Mouse (Mus musculus): ENCODE results near the gene Fbln1.

GRCm38 (mm10) chr15:85180368-85180767 lies 25.4 kb upstream of the Fbln1 start:
- TF ChIP-seq POLR2A (IDR thresholded peaks at IDR 0.05; ENCODE audit: control insufficient read depth, low read depth, low read length) (no peak), CTCF (IDR thresholded peaks at IDR 0.05; ENCODE audit: control insufficient read depth, insufficient read depth, insufficient replicate concordance, low read depth, low read length) (no peak)

All from testis, adult 2 months (tissue).